In the genomic region with DNA sequence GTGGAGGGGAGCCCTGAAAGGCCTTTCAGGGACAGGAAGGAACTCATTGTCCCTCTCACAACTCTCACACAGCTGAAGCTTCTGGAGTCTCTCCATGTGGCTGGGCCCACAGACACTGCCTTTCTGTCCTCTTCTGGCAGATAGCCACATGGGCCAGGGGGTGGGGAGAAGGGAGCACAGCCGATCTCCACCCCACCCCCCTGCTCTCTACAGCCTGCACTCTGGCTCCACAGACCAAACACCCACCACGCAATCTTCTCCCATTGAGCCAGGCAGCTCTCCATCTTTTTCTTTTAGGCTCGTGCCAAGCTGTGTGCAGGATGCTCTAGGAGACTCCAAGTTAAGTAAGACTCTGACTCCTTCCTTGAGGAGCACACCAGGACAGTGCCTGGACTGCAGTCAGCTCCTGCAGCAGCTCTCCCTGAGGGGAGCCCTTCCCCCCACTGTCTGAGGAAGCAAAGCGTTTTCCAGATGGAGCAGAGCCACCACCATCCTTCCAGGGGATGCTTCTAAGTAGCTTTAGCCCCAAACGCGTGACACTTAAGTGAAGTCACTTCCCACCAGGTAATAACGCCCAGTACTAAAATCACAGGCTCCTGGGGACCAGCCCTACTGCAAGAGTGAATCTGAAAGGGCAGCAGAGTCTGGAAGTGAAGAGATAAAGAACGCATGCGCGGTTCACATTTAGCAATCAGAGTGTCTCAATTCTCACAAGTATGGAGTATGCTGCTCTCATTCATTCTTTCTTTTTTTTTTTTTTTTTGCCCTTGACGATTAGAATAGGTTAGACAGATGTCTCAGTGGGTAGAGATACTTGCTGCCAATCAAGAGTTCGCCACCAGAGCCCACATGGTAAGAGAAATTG, we compare ENCODE assay signal across 8 mouse cellular contexts. TPM values are rescaled to one million over a fixed set of nuclear protein-coding genes. Genes with fewer than 3 reads are reported as not detected.
A peak's percentile ranks its signal among the peaks of the same experiment; 100 is the strongest.
DNase-seq lines count a peak whose midpoint lies in the region; ATAC-seq and TF ChIP-seq lines count a peak whose summit lies in the region.

No protein-coding gene starts in this region.

- no peaks in the 10 kb centered on the region for H3K27me3 ChIP-seq in forebrain, embryonic 16.5 days (replicated peaks; ENCODE audit: control insufficient read depth, insufficient read depth, low read length)
- no peaks in the 10 kb centered on the region for H3K27me3 ChIP-seq in heart, postnatal 0 days (ENCODE audit: control insufficient read depth, insufficient read depth, low read length)

- peak overlapping the region; percentile 7; the same call in 1 of the 2 replicates for H3K4me2 ChIP-seq in forebrain, embryonic 16.5 days (ENCODE audit: low read length)
- 0 out of 2 replicates have a peak overlapping the region, but pooled peaks have one; percentile 1 for H3K4me2 ChIP-seq in heart, postnatal 0 days (ENCODE audit: low read depth, low read length)

- H3K27ac ChIP-seq in forebrain, embryonic 16.5 days (ENCODE audit: low read length): peak overlapping the region; percentile 56
- H3K27ac ChIP-seq in heart, postnatal 0 days (ENCODE audit: low read depth): peak overlapping the region; percentile 66

- H3K9ac ChIP-seq in forebrain, embryonic 16.5 days (replicated peaks; ENCODE audit: low read depth, low read length): peak overlapping the region; percentile 9; the same call in 1 of the 2 replicates
- no peak overlapping the region for H3K9ac ChIP-seq in heart, postnatal 0 days (replicated peaks; ENCODE audit: low read depth, low read length)

- TF ChIP-seq CTCF in heart, postnatal 0 days (IDR thresholded peaks at IDR 0.05; ENCODE audit: low read depth): no peak

- H3K4me3 ChIP-seq in forebrain, embryonic 16.5 days (replicated peaks; ENCODE audit: low read length): no peak overlapping the region
- H3K4me3 ChIP-seq in heart, postnatal 0 days (ENCODE audit: low read depth, low read length): no peak overlapping the region

- DNase-seq in retina, postnatal 1 day: peak; percentile 78
- no peak for DNase-seq in retina, embryonic 14.5 days (ENCODE audit: low spot score)
- peak; percentile 31 for DNase-seq in heart, postnatal 0 days (ENCODE audit: low spot score)
- DNase-seq in layer of hippocampus, adult 11-12 months (ENCODE audit: low spot score): peak; percentile 88
- peak; percentile 93 for DNase-seq in lung, postnatal 10 days
- peak; percentile 65 to 66 for DNase-seq in right cerebral cortex, postnatal 36 days (ENCODE audit: low spot score in 2 of 2)
- DNase-seq in natural killer cell, adult 2 months (ENCODE audit: low spot score in 2 of 2): no peak

- TF ChIP-seq EP300 in heart, postnatal 0 days (IDR thresholded peaks at IDR 0.05; ENCODE audit: low read depth): no peak

- H3K9me3 ChIP-seq in forebrain, embryonic 16.5 days (ENCODE audit: control insufficient read depth, low read length): no peaks in the 10 kb centered on the region
- H3K9me3 ChIP-seq in heart, postnatal 0 days (replicated peaks; ENCODE audit: control insufficient read depth, low read length): no peaks in the 10 kb centered on the region

- ATAC-seq in forebrain, embryonic 16.5 days: peak; percentile 75
- ATAC-seq in heart, postnatal 0 days (ENCODE audit: insufficient read depth, low read depth): peak; percentile 78

- H3K4me1 ChIP-seq in forebrain, embryonic 16.5 days (replicated peaks; ENCODE audit: control insufficient read depth, insufficient read depth, low read length): peaks cover 20% of the 10 kb centered on the region
- H3K4me1 ChIP-seq in heart, postnatal 0 days (ENCODE audit: control insufficient read depth, insufficient read depth): 0 out of 2 replicates have a peak, but pooled peaks cover 12% of the 10 kb centered on the region

- 32% methylated on average over 12 of the region's 12 CpGs for WGBS in forebrain, embryonic 16.5 days
- WGBS in heart, postnatal 0 days: 19% methylated on average over 12 of the region's 12 CpGs

- H3K36me3 ChIP-seq in forebrain, embryonic 16.5 days (ENCODE audit: control insufficient read depth, insufficient read depth): no peaks in the 10 kb centered on the region
- no peaks in the 10 kb centered on the region for H3K36me3 ChIP-seq in heart, postnatal 0 days (replicated peaks; ENCODE audit: control insufficient read depth, insufficient read depth, low read length)

RNA-seq across cellular contexts. Expression of a gene that starts 28.8 kb away (rescaled TPM):
- 12.0 and 13.1 TPM in 2 replicates for polyA plus RNA-seq in forebrain, embryonic 16.5 days (2015; fragmentation: Nextera tagmentation; extraction: Ambion mirVana)
- 7.3 and 9.0 TPM in 2 replicates for total RNA-seq in heart, postnatal 0 days (2014; rRNA removed; ENCODE audit: low replicate concordance)
- 5.5 TPM in 2 replicates for polyA plus RNA-seq in heart, postnatal 0 days (2015; fragmentation: Nextera tagmentation; extraction: Ambion mirVana)

RNA-seq across cellular contexts. Expression of a gene that starts 44.8 kb away (rescaled TPM):
- polyA plus RNA-seq in forebrain, embryonic 16.5 days (2015; fragmentation: Nextera tagmentation; extraction: Ambion mirVana): 50.3 and 50.5 TPM in 2 replicates
- 17.5 and 22.4 TPM in 2 replicates for total RNA-seq in heart, postnatal 0 days (2014; rRNA removed; ENCODE audit: low replicate concordance)
- polyA plus RNA-seq in heart, postnatal 0 days (2015; fragmentation: Nextera tagmentation; extraction: Ambion mirVana): 24.4 and 25.7 TPM in 2 replicates

RNA-seq across cellular contexts. Expression of a gene that starts 56.6 kb away (rescaled TPM):
- not detected in 2 replicates for polyA plus RNA-seq in forebrain, embryonic 16.5 days (2015; fragmentation: Nextera tagmentation; extraction: Ambion mirVana)
- not detected in 2 replicates for total RNA-seq in heart, postnatal 0 days (2014; rRNA removed; ENCODE audit: low replicate concordance)
- polyA plus RNA-seq in heart, postnatal 0 days (2015; fragmentation: Nextera tagmentation; extraction: Ambion mirVana): 0.60 and 2.7 TPM in 2 replicates

Comparison
In these comparisons a context has a peak if more than half of its experiments do, and no peak if none do; other contexts are left out.
1. DNase-seq: peak in retina, postnatal 1 day (single experiment), heart, postnatal 0 days (single experiment), layer of hippocampus, adult 11-12 months (single experiment), lung, postnatal 10 days (single experiment) and right cerebral cortex, postnatal 36 days (2 of 2); none in retina, embryonic 14.5 days (single experiment) and natural killer cell, adult 2 months (0 of 2).